Mouse (Mus musculus): ENCODE results near the gene Hoxc11.

The Hoxc11 gene

GRCm38 (mm10) chr15:102981379-102982288, 27.4 kb downstream of the Hoxc11 start:
- DNase-seq (ENCODE audit: low spot score in 2 of 2): no peak

GRCm38 (mm10) chr15:102983716-102984115, 29.5 kb downstream of the Hoxc11 start:
- DNase-seq (ENCODE audit: low spot score in 2 of 2): no peak

GRCm38 (mm10) chr15:102984521-102984920, 30.3 kb downstream of the Hoxc11 start:
- no peak for DNase-seq (ENCODE audit: low spot score in 2 of 2)

- DNase-seq (ENCODE audit: low spot score in 2 of 2): no peak
Measured at GRCm38 (mm10) chr15:102984925-102985324, 30.7 kb downstream of the Hoxc11 start.

GRCm38 (mm10) chr15:102987124-102987833, 33.1 kb downstream of the Hoxc11 start:
- DNase-seq (ENCODE audit: low spot score in 2 of 2): peak; percentile 82 to 95

- no peak for DNase-seq (ENCODE audit: low spot score in 2 of 2)
Measured at GRCm38 (mm10) chr15:102988078-102988477, 33.9 kb downstream of the Hoxc11 start.

GRCm38 (mm10) chr15:102990461-102991397, 36.5 kb downstream of the Hoxc11 start, which contains the start of gene Hoxc8:
Hoxc8 (plus strand) TSS chr15:102990607.
- no peak for DNase-seq (ENCODE audit: low spot score in 2 of 2)

- DNase-seq (ENCODE audit: low spot score in 2 of 2): no peak
Measured at GRCm38 (mm10) chr15:102991782-102992181, 37.6 kb downstream of the Hoxc11 start.

- DNase-seq (ENCODE audit: low spot score in 2 of 2): no peak
Measured at GRCm38 (mm10) chr15:102992206-102992605, 38.0 kb downstream of the Hoxc11 start.

- no peak for DNase-seq (ENCODE audit: low spot score in 2 of 2)
Measured at GRCm38 (mm10) chr15:102992863-102993262, 38.6 kb downstream of the Hoxc11 start.

GRCm38 (mm10) chr15:102996548-102996947, 42.3 kb downstream of the Hoxc11 start:
- no peak for DNase-seq (ENCODE audit: low spot score in 2 of 2)

- no peak for DNase-seq (ENCODE audit: low spot score in 2 of 2)
Measured at GRCm38 (mm10) chr15:102997431-102997830, 43.2 kb downstream of the Hoxc11 start.

GRCm38 (mm10) chr15:102997939-102998355, 43.7 kb downstream of the Hoxc11 start, which contains the start of gene Hoxc6:
Hoxc6 (plus strand) TSS chr15:102998257.
- DNase-seq (ENCODE audit: low spot score in 2 of 2): no peak

- DNase-seq (ENCODE audit: low spot score in 2 of 2): no peak
Measured at GRCm38 (mm10) chr15:102998608-102999182, 44.5 kb downstream of the Hoxc11 start.

- peak in 1 of 2 experiments; percentile 84 for DNase-seq (ENCODE audit: low spot score in 2 of 2)
Measured at GRCm38 (mm10) chr15:102999183-102999831, 45.1 kb downstream of the Hoxc11 start.

- no peak for DNase-seq (ENCODE audit: low spot score in 2 of 2)
Measured at GRCm38 (mm10) chr15:102999955-103000354, 45.7 kb downstream of the Hoxc11 start.

GRCm38 (mm10) chr15:103000501-103000901, 46.3 kb downstream of the Hoxc11 start:
- DNase-seq (ENCODE audit: low spot score in 2 of 2): no peak

GRCm38 (mm10) chr15:103001370-103001769, 47.1 kb downstream of the Hoxc11 start:
- DNase-seq (ENCODE audit: low spot score in 2 of 2): no peak

GRCm38 (mm10) chr15:103002156-103002555, 47.9 kb downstream of the Hoxc11 start:
- no peak for DNase-seq (ENCODE audit: low spot score in 2 of 2)

GRCm38 (mm10) chr15:103002821-103003448, 48.7 kb downstream of the Hoxc11 start:
- DNase-seq (ENCODE audit: low spot score in 2 of 2): no peak

Measured in urinary bladder, postnatal 4 days (tissue).